Mouse (Mus musculus) adrenal gland, postnatal 4 days (tissue): ENCODE measurements around the gene Drd5. TPM values are rescaled to one million over a fixed set of nuclear protein-coding genes. Genes with fewer than 3 reads are reported as not detected.

ENCODE experiments used
- DNase-seq, 2 experiments: peaks; one replicate each; pipeline ENCODE4 v3.0.0; 2021 to 2022; ENCODE audit warnings: low spot score in 2 of 2, mixed read lengths in 2 of 2
- total RNA-seq, 2 experiments: library from RNA; stranded (reverse); gene quantifications; 2 replicates each; pipeline ENCODE4 v1.2.3; 2021

Gene Drd5
- total RNA-seq, 2 experiments from 2014 or later = not detected

GRCm38 (mm10) chr5:38346646-38347432 is 27.7 kb downstream of the Drd5 start:
- DNase-seq = peak; percentile 20 to 32

- DNase-seq = no peak
Measured at GRCm38 (mm10) chr5:38350351-38350929, 31.3 kb downstream of the Drd5 start.

- no peak for DNase-seq
Measured at GRCm38 (mm10) chr5:38356927-38357326, 37.8 kb downstream of the Drd5 start.

- no peak for DNase-seq
Measured at GRCm38 (mm10) chr5:38359716-38360115, 40.5 kb downstream of the Drd5 start.

- no peak for DNase-seq
Measured at GRCm38 (mm10) chr5:38364396-38364795, 45.2 kb downstream of the Drd5 start.

GRCm38 (mm10) chr5:38365521-38365920 is 46.4 kb downstream of the Drd5 start:
- no peak for DNase-seq

GRCm38 (mm10) chr5:38366650-38367470 is 47.7 kb downstream of the Drd5 start:
- DNase-seq = no peak

- DNase-seq = no peak
Measured at GRCm38 (mm10) chr5:38371308-38371707, 52.1 kb downstream of the Drd5 start.

Other genes starting within 250 kb of the Drd5 start
- gene Nsg1, start 159.5 kb upstream of the Drd5 start, total RNA-seq = 100 to 1,000 TPM; 120 to 121 TPM
- 10 to 100 TPM; 15.3 to 18.5 TPM for gene Zbtb49, start 98.9 kb upstream of the Drd5 start, total RNA-seq
- 10 to 100 TPM; 27.2 to 29.4 TPM for gene Lyar, start 98.9 kb upstream of the Drd5 start, total RNA-seq
- 10 to 100 TPM; 46.3 to 48.7 TPM for gene Tmem128, start 59.2 kb upstream of the Drd5 start, total RNA-seq
- gene Otop1, start 43.4 kb upstream of the Drd5 start, total RNA-seq = 10 to 100 TPM; 10.3 to 12.7 TPM
- 1 to 10 TPM; 7.4 to 8.1 TPM for gene Slc2a9, start 183.8 kb downstream of the Drd5 start, total RNA-seq
- gene Wdr1, start 243.9 kb downstream of the Drd5 start, total RNA-seq = 100 to 1,000 TPM; 128 to 133 TPM